Mouse (Mus musculus) cortical plate, adult 2 months (tissue): Measurements from ENCODE around the gene Chrnb1. TPM values are rescaled to one million over a fixed set of nuclear protein-coding genes. Genes with fewer than 3 reads are reported as not detected.
A peak's percentile ranks its signal among the peaks of the same experiment; 100 is the strongest.

Experiments
- H3K27ac ChIP-seq: fragments of 200-500 bp; 2 replicates; pipeline ENCODE4 v1.5.1; 2012; ENCODE audit warnings: low read length, control low read depth, inconsistent platforms; ENCODE audit not compliant: insufficient read depth
- H3K4me1 ChIP-seq: fragments of 200-500 bp; 2 replicates; pipeline ENCODE4 v1.6.1; 2011; ENCODE audit warnings: low read length; ENCODE audit not compliant: control insufficient read depth, insufficient read depth
- H3K4me3 ChIP-seq: fragments of 200-500 bp; 2 replicates; pipeline ENCODE4 v1.5.1; 2011; ENCODE audit warnings: mild to moderate bottlenecking, low read length, control low read depth; ENCODE audit not compliant: insufficient read depth
- CTCF ChIP-seq: fragments of 200-500 bp; IDR thresholded peaks from 2 replicates; pipeline ENCODE4 v1.5.1; 2011; ENCODE audit warnings: mild to moderate bottlenecking, control low read depth, low read length; ENCODE audit not compliant: insufficient read depth; ENCODE audit errors: extremely low read depth
- POLR2A ChIP-seq: fragments of 200-500 bp; IDR thresholded peaks from 2 replicates; pipeline ENCODE4 v1.6.1; 2011; ENCODE audit warnings: mild to moderate bottlenecking, low read length, control low read depth; ENCODE audit not compliant: insufficient read depth; ENCODE audit errors: extremely low read depth
- polyA plus RNA-seq: library from polyadenylated mRNA; depleted of rRNA; stranded (reverse); fragments of >200 nt; gene quantifications from 2 replicates; pipeline ENCODE4 v1.2.3, GENCODE M21; 2012; rRNA removed

Chrnb1 gene
- 1.4 and 2.1 TPM in 2 replicates for polyA plus RNA-seq

GRCm38 (mm10) chr11:69795168-69795982 lies at the start of gene Chrnb1:
Gene Chrnb1, minus strand, starts transcription at chr11:69795943.
- H3K27ac ChIP-seq: no peak within 1 kb of the TSS
- TF ChIP-seq CTCF (no peak), POLR2A (no peak)
- peak within 1 kb of the TSS; percentile 36 for H3K4me3 ChIP-seq
- H3K4me1 ChIP-seq: no peaks in the 10 kb centered on the region; the same call in 1 of the 2 replicates

GRCm38 (mm10) chr11:69838714-69839104 lies 43.0 kb upstream of the Chrnb1 start:
- Histone ChIP-seq H3K4me3 (peak overlapping the region; percentile 76), H3K27ac (peak overlapping the region; percentile 36; the same call in 1 of the 2 replicates), H3K4me1 (peaks cover 1% of the 10 kb centered on the region)
- TF ChIP-seq POLR2A (no peak), CTCF (no peak)

GRCm38 (mm10) chr11:69837952-69838713 lies 42.4 kb upstream of the Chrnb1 start, which contains the start of gene Tmem256:
Gene Tmem256, plus strand, starts transcription at chr11:69838514.
- Histone ChIP-seq H3K27ac (peak within 1 kb of the TSS; percentile 36), H3K4me1 (peaks cover 4% of the 10 kb centered on the region), H3K4me3 (peak within 1 kb of the TSS; percentile 76)
- TF ChIP-seq CTCF (no peak), POLR2A (peak; percentile 60)

GRCm38 (mm10) chr11:69837604-69837951 lies 41.8 kb upstream of the Chrnb1 start, which contains the start of gene Nlgn2:
Gene Nlgn2, minus strand, starts transcription at chr11:69837784.
- Histone ChIP-seq H3K4me3 (peak within 1 kb of the TSS; percentile 76), H3K4me1 (peaks cover 4% of the 10 kb centered on the region), H3K27ac (peak within 1 kb of the TSS; percentile 78)
- no peak for TF ChIP-seq CTCF
- TF ChIP-seq POLR2A: peak; percentile 43; the same call in 1 of the 2 replicates

GRCm38 (mm10) chr11:69836703-69837576 lies 41.2 kb upstream of the Chrnb1 start:
- Histone ChIP-seq H3K4me1 (peaks cover 6% of the 10 kb centered on the region), H3K27ac (peak overlapping the region; percentile 78), H3K4me3 (peak overlapping the region; percentile 76)
- TF ChIP-seq POLR2A (no peak), CTCF (no peak)

GRCm38 (mm10) chr11:69835966-69836335 lies 40.2 kb upstream of the Chrnb1 start:
- peak overlapping the region; percentile 76 for H3K4me3 ChIP-seq
- peaks cover 6% of the 10 kb centered on the region for H3K4me1 ChIP-seq
- no peak overlapping the region for H3K27ac ChIP-seq
- TF ChIP-seq POLR2A: no peak
- TF ChIP-seq CTCF: no peak

- Histone ChIP-seq H3K4me3 (peak overlapping the region; percentile 76), H3K27ac (no peak overlapping the region), H3K4me1 (peaks cover 6% of the 10 kb centered on the region)
- TF ChIP-seq POLR2A (no peak), CTCF (no peak)
Measured at GRCm38 (mm10) chr11:69835326-69835965, 39.7 kb upstream of the Chrnb1 start.

GRCm38 (mm10) chr11:69834001-69834549 lies 38.3 kb upstream of the Chrnb1 start:
- Histone ChIP-seq H3K27ac (no peak overlapping the region), H3K4me3 (peak overlapping the region; percentile 35; the same call in 1 of the 2 replicates), H3K4me1 (peaks cover 6% of the 10 kb centered on the region)
- TF ChIP-seq POLR2A (no peak), CTCF (no peak)
